Mouse (Mus musculus) liver, adult 2 months (tissue): ENCODE measurements at regions not wholly inside any gene's neighbourhood (a gene's known extent, or its start where the extent isn't known, plus 50 kb on each side); places are given as distances from the start of the nearest gene placed in this dataset.

Experiments used
- DNase-seq: peaks from one replicate; pipeline ENCODE4 v3.0.0-alpha.2; 2011; ENCODE audit warnings: low read depth, low spot score; ENCODE audit errors: extremely low read depth
- H3K27ac ChIP-seq: fragments of 200-500 bp; replicated peaks from 2 replicates; pipeline ENCODE4 v1.5.1; 2012; ENCODE audit warnings: low read depth, mild to moderate bottlenecking, control low read depth, inconsistent platforms, low read length; ENCODE audit not compliant: insufficient read depth
- H3K27me3 ChIP-seq: fragments of 200-500 bp; 2 replicates; pipeline ENCODE4 v1.6.1; 2012; ENCODE audit warnings: mild to moderate bottlenecking, moderate library complexity, low read length, inconsistent platforms; ENCODE audit not compliant: control insufficient read depth, insufficient read depth
- H3K36me3 ChIP-seq: fragments of 200-500 bp; 2 replicates; pipeline ENCODE4 v1.6.1; 2012; ENCODE audit warnings: low read length, inconsistent platforms; ENCODE audit not compliant: control insufficient read depth, insufficient read depth
- H3K4me1 ChIP-seq: fragments of 200-500 bp; 2 replicates; pipeline ENCODE4 v1.6.1; 2011; ENCODE audit warnings: low read length; ENCODE audit not compliant: control insufficient read depth, insufficient read depth
- H3K4me3 ChIP-seq: fragments of 200-500 bp; 2 replicates; pipeline ENCODE4 v1.5.1; 2011; ENCODE audit warnings: low read depth, mild to moderate bottlenecking, control low read depth, low read length, moderate library complexity; ENCODE audit not compliant: insufficient read depth
- H3K79me2 ChIP-seq: fragments of 200-500 bp; 2 replicates; pipeline ENCODE4 v1.6.1; 2012; ENCODE audit warnings: inconsistent platforms, mild to moderate bottlenecking, low read length, moderate library complexity; ENCODE audit not compliant: control insufficient read depth, insufficient read depth
- H3K9ac ChIP-seq: fragments of 200-500 bp; 2 replicates; pipeline ENCODE4 v1.6.1; 2012; ENCODE audit warnings: low read depth, mild to moderate bottlenecking, control low read depth, inconsistent platforms, low read length
- CTCF ChIP-seq: fragments of 200-500 bp; IDR thresholded peaks from 2 replicates; pipeline ENCODE4 v1.5.1; 2011; ENCODE audit warnings: low read depth, low read length, control low read depth
- POLR2A ChIP-seq: fragments of 200-500 bp; IDR thresholded peaks from 2 replicates; pipeline ENCODE4 v1.6.1; 2011; ENCODE audit warnings: low read length, control low read depth; ENCODE audit not compliant: insufficient read depth; ENCODE audit errors: extremely low read depth
- WGBS: fragments of 180-500 bp; shearing (Covaris S2); methylation state at CpG from one replicate; pipeline ENCODE4 v1.1.7; 2018; 5-methylcytosine and 5-hydroxymethylcytosine counted together

DNA sequence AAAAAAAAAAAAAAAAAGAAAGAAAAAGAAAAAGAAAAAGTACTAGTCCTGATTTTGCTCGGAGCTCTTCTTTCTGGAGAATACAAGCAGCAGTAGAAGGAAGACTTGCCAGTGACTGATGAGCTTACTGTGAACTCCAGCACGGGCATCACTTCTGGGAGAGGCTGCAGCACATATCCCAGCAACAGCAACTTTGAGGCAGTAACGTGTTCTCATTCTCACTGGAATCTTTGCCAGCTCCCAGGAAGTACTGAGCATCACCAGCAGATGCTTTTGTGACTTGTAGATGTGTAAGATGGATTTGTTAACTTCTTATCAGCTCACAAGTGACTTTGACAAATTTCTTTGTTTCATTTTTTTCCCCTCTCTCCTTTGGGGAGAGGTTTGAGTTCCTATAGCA lies 1349.4 kb upstream of the Lrrc6 start:
- TF ChIP-seq CTCF (no peak), POLR2A (no peak)
- DNase-seq = no peak
- Histone ChIP-seq H3K27me3 (no peaks in the 10 kb centered on the region), H3K27ac (no peak overlapping the region), H3K79me2 (no peaks in the 10 kb centered on the region), H3K36me3 (no peaks in the 10 kb centered on the region), H3K4me3 (no peak overlapping the region), H3K4me1 (no peaks in the 10 kb centered on the region), H3K9ac (no peak overlapping the region)
- WGBS = 67% methylated on average over 3 of the region's 3 CpGs

DNA sequence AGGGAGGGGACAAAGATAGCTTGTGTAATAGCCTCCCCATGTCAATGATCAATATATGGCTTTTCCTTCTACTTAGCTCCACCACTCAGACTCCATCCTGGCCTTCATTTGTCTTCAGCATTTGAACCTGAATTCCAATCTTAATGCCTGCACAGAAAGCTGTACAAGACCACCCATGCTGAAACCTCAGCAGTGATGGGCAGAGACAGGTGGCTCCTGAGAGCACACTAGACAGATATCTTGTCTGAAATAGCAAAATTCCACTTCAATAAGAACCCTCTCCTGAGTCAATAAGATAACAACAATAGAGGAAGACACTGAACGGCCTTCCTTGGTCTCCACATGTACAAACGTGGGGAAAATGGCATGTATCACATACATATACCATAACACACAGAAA lies 1345.0 kb upstream of the Lrrc6 start:
- Histone ChIP-seq H3K27me3 (no peaks in the 10 kb centered on the region), H3K9ac (no peak overlapping the region), H3K36me3 (no peaks in the 10 kb centered on the region), H3K4me3 (no peak overlapping the region), H3K27ac (no peak overlapping the region), H3K79me2 (no peaks in the 10 kb centered on the region), H3K4me1 (no peaks in the 10 kb centered on the region)
- TF ChIP-seq POLR2A = no peak
- no peak for TF ChIP-seq CTCF
- no peak for DNase-seq
- WGBS = 66% methylated on average over 2 of the region's 2 CpGs

DNA sequence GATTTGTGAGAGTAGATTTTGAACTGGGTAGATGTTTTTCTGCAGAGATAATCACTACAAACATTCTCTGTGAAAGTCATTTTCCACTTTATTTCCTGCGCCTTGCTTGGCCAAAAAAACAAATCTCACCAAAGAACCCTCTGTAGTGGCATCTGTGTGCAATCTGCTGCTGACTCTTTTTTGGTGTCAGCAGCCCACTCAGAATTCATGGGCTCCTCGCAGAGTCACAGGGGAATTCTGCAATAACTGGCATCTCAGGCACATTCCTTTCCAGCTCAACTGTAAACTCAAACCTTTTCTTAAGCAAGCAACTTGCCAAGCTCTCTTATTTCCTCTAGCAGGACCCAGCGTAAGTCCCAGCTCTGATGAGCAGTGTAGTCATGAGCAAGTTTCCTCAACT lies 1340.0 kb upstream of the Lrrc6 start:
- H3K27me3 ChIP-seq = no peaks in the 10 kb centered on the region
- WGBS = 77% methylated on average over 3 of the region's 3 CpGs
- H3K4me3 ChIP-seq = no peak overlapping the region
- TF ChIP-seq CTCF (no peak), POLR2A (no peak)
- H3K9ac ChIP-seq = no peak overlapping the region
- no peaks in the 10 kb centered on the region for H3K79me2 ChIP-seq
- no peaks in the 10 kb centered on the region for H3K36me3 ChIP-seq
- H3K4me1 ChIP-seq = no peaks in the 10 kb centered on the region
- no peak for DNase-seq
- H3K27ac ChIP-seq = no peak overlapping the region

DNA sequence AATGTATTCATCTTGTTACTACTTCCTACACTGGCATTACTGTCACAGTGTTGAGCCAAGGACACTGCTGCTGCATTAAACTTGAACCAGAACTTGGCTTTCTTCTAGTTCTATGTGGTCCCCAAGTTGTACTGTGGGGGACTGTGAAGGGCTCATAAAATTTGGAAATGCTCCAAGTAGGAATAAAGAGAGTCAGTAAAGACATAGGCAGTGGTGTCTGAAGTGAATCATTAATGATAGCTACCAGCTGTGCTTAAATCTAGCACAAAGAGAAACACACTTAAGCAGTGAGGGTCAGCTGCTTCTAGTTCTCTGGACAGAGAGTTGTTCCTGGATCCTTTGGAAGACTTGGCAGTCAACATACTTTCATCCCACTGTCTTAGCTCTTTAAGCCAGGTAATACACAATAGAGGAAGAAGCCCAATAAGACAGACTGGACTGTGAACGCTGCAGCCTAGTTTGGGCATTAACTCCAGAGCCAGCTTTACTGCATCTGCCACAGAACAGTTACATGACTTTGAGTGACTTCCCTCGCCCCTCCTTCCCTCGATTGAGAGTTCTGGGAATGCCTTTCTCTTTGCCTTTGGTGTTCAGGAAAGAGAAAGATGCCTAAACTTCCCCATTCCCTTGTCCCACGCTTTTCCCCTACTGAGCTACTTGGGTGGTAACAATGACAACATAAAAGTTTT lies 1325.2 kb upstream of the Lrrc6 start:
- Histone ChIP-seq H3K36me3 (no peaks in the 10 kb centered on the region), H3K4me1 (no peaks in the 10 kb centered on the region), H3K79me2 (no peaks in the 10 kb centered on the region), H3K27ac (no peak overlapping the region), H3K27me3 (no peaks in the 10 kb centered on the region), H3K9ac (no peak overlapping the region), H3K4me3 (no peak overlapping the region)
- no peak for DNase-seq
- WGBS = 67% methylated on average over 4 of the region's 4 CpGs
- no peak for TF ChIP-seq CTCF
- TF ChIP-seq POLR2A = no peak

DNA sequence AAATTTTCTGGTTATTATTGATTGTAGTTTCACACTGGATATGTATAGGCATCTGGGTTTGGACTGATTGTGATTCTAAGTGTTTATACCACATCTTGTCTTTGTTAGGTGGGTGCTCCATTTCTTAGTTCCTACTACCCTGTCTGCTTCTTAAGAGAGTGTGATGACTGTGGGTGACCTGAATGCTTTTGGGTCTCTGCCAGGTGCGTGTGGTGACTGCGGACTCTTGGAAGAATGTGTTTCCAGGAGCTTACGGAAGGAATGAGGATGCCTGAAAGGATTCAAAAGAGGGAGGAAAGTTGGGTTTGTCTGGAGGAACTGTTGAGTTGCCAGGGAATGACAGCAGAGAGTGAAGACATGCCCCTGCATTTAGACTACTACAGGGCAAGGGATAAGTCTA lies 1322.5 kb upstream of the Lrrc6 start:
- DNase-seq = no peak
- Histone ChIP-seq H3K4me3 (no peak overlapping the region), H3K4me1 (no peaks in the 10 kb centered on the region), H3K79me2 (no peaks in the 10 kb centered on the region), H3K27me3 (no peaks in the 10 kb centered on the region), H3K27ac (no peak overlapping the region), H3K36me3 (no peaks in the 10 kb centered on the region), H3K9ac (no peak overlapping the region)
- 83% methylated on average over 3 of the region's 3 CpGs for WGBS
- TF ChIP-seq POLR2A = no peak
- no peak for TF ChIP-seq CTCF

DNA sequence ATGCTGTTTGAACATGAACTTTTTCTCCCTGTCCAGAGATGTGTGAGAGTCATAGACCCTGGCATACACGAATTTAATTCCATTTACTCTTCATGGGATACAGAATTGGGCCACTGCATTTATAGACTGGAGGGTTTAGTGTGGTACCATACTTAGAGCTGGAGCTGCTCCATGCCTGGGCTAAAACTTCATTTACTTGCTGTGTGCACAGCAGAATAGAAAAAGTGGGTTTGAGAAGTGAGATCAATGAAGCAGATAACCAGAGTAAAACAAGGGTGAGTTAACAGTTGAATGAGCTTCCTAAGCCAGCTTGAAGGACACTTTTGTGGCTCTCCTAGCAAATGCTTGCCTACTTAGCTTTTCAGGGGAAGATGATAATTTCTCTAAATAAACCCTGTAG lies 1299.2 kb upstream of the Lrrc6 start:
- Histone ChIP-seq H3K27me3 (no peaks in the 10 kb centered on the region), H3K4me1 (no peaks in the 10 kb centered on the region), H3K79me2 (no peaks in the 10 kb centered on the region), H3K27ac (no peak overlapping the region), H3K9ac (no peak overlapping the region), H3K36me3 (no peaks in the 10 kb centered on the region), H3K4me3 (no peak overlapping the region)
- TF ChIP-seq POLR2A (no peak), CTCF (no peak)
- 61% methylated on average over 1 of the region's 1 CpGs for WGBS
- DNase-seq = no peak
